Mouse (Mus musculus): ENCODE data around the gene Gpc6. TPM values are rescaled to one million over a fixed set of nuclear protein-coding genes. Genes with fewer than 3 reads are reported as not detected.

Gpc6 gene
- total RNA-seq, 2 experiments from 2014 or later, result 12.4 to 14.7 TPM

DNA sequence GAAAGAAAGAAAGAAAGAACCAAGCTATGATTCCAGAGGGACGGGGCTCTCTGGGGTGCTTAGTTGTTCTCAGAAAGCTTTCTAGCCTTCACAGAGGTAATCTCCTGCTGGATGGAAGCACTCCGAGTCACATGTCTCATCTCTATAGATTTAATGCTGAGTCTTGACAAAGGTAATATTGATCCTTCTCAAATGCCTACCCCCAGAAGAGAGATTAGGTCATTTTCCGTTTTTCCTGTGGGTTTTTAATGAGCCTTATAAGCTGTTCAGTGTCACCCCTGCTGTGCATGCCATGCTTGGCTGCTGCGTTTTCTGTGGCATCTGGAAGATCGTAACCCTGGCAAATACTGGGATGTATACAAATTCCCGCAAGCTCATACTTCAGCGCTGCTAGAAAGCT, 527.0 kb downstream of the Gpc6 start:
- DNase-seq, result no peak

DNA sequence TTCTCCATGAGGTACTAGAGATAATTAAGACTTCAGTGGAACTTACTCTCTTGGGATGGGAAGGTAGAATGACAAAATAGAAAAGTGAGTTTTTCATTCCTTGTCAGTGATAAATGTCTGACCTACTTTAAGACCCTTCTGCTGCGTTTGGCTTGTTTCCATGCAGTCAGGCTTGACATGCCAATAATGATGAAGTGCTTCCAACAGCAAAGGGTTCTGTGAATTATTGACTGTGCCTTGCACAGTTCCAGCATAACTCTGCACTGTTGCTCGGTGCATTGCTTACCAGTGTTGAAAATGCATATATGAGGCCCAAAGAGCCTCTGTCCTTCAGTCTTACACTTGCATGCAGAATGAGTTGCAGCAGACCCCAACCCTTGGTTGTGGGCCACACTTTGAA, 548.3 kb downstream of the Gpc6 start:
- DNase-seq, result no peak

DNA sequence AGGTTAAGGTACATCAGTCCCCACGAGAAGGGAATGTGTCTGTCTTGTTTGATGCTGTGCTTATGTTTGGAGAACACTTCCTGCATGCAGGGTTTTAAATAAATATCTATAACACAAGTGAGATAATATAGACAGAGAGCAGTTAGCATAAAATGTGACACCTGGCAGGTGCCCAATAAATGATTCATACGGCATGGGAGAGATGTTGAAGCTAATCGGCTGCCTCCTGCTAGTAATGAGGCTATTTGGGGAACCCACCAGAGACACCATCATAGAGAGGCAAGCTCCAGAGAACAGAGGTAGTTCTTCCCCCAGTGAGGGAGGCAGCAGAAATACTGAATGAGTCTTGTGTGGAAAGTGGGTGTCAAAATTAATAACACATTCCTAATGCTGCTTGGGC, 553.8 kb downstream of the Gpc6 start:
- DNase-seq, result peak in 1 of 2 experiments; percentile 2

DNA sequence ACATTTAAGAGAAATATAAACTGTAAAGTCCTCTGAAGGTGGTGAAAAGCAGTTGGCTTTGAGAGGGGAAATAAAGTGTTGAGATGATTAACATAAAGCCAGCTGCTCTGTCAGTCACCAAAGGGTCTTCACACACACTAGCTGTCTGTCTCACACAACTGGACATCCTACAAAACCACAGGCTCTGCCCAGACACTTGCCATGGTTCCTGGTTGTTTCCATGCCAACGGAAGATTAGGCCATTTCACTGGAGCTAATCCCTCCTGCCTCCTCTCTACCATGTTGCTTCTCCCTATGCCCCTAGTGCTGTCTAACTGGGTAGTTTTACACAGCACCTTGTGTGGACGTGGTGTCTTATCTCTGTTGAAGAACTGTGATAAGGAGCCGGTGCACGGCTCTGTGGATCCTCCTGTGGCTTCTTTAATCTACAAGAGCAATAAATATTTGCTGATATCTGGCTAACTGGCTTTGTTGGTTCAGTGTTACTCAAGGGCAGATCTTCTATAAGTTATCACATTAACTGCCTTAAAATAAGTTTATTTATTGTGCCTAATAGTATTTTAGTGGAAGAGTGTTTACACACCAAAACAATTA, 562.1 kb downstream of the Gpc6 start:
- no peak for DNase-seq

DNA sequence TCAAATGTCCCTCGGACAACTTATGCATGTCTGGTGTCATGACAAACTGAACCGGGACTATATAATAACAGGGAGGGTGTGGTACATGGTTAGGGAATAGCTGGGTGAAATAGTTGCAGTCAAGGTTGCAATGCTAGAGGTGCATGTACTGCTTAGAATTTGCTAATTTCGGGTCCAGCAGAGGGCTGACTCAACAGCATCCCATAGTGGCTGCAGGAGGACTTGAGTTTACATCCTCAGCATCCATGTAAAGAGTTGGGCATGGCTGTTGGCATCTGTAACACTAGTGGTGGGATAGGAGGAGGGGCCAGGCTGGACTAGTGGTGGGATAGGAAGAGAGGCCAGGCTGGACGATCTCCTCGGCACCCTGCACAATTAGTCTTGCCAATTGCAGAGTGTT, 565.4 kb downstream of the Gpc6 start:
- DNase-seq, result no peak

DNA sequence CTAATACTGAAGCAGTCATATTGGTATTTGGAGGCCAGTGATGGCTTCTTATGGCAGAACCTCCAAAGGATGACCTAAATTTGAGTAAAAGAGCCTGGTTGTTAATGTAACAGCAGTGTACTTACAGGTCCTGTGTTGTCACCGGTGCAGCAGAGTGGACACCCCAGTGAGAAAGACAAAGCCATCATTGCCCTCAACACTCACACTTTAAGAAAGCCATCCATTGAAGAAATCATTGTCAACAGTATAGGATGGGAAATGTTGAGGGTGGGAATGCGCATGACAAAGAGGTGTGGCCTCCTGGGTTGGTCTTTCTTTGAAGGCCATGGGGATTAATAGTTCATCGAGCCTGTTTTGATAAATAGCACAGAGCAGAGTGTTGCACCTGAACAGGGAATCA, 570.0 kb downstream of the Gpc6 start:
- no peak for DNase-seq

DNA sequence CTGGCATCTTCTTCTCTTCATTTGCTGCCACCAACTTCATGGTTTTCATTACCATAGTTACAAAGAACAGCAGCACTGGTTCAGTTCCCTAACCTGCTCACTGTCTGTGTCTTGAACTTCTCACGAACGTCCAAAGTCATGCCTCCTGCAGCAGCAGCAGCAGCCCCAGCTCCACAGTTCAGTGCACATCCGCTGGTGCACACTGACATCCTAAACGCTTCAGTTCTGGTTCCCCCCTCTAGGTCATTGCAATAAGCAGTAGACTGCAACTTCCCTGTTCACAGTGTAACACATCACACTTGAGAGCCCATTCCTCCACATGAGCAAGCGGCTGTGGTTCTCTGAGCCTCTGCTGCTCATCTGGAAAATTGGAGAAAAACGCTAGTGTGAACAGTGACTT, 573.7 kb downstream of the Gpc6 start:
- no peak for DNase-seq

DNA sequence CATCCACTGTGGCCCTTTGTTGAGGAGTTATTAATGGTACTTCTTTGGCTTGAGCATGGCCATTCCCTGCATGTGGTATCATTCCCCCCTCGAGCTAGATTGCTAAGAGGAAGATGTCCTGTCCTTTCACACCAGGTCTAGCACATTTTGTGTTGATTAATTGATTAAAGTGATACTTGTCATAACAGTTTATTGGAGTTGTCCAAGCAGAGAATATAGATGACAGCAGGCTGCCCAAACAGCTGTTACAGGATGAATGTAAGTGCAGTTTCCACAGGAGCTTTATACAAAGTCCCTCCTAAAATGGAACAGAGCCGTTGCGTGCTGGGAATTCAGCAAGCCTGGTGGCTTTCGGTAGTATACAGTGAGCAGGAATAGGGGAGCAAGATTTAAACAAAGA, 574.2 kb downstream of the Gpc6 start:
- DNase-seq, result no peak

DNA sequence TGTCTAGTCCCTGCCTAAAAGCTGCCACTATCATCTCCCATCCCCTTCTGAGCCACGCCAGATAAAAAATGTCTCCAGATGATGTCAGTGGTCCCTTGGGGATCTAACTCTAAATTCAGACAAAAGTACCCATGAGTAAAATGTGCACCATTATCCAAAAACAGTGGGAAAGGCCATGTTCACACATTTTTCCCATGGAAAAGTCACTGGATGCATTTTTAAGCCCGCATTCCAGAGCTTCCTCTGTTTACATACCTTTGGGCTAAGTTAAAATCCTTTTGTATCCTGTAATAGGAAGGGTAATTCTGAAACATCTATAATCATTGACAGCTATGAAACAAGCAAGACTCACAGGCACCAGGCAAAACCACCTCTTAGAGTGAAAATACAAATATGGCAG, 589.7 kb downstream of the Gpc6 start:
- DNase-seq, result no peak

DNA sequence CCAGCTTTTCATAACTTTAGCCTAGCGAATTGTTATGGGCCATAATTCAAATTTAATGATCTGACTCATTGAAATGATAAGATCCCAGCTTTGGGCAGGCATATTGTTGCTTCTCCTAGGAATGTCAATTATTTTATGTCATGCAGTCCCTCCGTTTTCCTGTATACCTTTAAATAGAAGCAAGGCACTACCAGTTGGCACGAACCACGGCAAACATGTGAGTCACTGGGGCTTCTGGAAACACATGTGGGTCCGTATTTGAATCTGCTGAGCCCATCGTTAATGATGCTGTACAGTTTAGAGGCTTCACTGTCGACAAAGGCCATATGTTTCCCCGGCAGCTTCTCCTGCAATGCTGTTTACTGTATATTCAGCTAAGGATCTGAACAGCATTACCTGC, 594.5 kb downstream of the Gpc6 start:
- DNase-seq, result peak; percentile 13 to 48

DNA sequence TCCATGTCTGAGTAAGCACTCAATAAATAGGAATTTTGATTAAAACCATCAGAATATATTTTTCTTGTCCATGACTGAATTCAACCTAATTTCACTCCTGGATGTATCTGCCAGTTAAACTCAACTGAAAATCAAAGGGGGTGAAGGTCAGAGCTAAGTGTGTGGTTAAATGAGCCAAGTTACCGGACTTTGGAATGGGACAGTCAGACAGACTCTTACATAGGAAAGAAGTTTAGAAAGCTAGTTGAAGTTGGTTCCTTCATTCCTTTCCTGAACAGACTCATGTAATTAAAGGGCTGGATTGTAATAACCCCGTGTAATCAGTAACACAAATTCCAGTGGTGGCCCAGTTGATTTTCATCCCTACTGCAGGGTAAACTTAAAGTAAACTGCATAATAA, 595.6 kb downstream of the Gpc6 start:
- no peak for DNase-seq

DNA sequence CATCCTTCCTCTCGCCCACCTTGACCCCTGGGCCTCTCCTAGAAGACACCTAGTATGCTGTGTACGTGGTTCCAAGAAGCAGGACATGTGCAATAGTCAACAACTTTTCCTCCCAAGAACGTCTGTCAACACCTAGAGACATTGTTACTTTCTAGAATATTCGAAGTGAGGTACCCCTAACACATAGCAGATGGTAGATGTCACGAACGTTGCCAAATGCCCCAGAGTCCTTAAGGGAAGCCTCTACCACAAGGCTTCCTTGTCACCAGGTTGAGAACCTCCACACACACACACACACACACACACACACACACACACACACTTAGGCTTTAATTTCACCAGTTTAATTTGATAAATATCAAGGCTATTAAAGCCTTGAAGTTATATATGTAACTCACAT, 600.0 kb downstream of the Gpc6 start:
- DNase-seq, result no peak

DNA sequence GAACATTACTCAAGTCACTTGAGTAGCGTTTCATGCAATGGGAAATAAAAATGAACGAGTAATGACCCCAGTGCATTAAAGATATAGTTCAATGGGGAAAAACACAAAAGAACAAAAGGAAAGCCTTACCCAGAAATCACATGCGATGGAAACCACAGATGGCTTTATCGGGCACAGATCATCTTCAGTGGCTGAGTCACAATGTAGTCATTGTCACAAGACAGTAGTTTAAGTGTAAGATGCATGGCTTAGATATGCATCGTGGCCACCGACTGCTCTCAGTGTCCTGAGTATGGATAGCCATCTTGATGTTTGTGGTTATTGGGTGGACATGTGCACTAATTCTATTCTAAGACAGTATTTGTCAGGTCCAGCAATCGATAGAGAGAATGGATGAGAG, 601.9 kb downstream of the Gpc6 start:
- DNase-seq, result no peak

DNA sequence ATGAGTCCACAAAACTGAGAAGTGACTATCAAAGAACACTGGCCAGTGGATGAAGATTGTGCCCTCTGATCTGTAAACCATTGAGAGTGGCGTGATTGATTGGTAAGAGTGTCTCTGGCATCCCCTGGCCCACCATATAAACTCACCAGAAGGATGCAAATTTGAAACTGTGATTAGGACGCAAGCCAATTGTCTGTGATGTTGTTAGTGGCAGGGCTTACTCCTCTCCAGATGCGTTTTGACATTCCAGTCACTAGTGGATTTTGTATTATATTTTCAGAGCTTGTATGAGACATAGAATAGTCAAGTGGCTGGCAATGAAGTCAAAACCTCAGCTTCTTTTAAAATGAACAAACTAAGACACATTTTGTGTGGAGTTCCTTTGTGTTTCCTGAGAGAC, 604.3 kb downstream of the Gpc6 start:
- DNase-seq, result no peak

DNA sequence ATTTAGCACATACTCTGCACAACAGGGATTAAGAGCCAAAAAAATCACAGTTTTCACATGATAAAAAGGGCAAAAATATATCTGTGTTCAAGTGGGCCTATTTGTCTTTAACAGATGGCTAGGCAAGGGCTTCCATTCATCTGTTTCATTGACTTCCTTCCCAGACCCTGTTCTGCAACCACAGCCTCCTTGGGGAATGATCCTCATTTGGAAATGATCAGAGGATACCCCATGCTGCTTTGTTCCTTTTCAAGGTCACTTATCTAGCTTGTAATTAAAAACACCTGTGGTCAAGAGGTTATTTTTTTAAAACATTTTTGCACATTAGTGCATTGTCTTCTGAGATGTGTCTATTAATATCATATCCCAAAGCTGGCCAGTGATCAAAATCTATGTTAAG, 627.7 kb downstream of the Gpc6 start:
- DNase-seq, result no peak

DNA sequence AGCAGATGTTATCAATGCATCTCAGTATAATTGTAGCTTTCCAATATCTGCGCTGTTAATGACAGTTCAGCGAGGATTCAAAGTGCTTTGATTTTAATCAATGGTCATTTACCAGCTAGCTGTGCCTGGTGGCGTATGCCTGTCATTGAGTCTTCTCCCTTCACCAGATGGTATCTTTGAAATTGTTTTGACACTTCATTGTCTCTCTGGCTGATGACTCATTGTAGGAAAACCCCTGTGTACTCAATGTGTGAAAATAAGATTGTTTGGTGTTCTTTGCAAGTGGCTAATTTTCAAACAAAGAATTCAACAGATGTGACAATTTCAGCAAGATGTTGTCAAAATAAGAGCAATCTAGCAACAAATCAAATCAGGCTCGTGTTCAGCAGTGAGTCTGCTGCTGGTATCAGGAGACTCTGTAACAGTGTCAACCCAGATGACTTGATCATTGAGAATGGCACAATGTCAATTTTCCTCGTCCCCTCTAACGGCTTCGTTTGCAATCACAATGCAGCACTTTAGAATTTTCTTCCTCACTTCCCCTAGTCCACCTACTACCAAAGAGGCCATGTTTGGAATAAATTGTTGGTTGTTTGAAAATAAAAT, 631.7 kb downstream of the Gpc6 start:
- no peak for DNase-seq

DNA sequence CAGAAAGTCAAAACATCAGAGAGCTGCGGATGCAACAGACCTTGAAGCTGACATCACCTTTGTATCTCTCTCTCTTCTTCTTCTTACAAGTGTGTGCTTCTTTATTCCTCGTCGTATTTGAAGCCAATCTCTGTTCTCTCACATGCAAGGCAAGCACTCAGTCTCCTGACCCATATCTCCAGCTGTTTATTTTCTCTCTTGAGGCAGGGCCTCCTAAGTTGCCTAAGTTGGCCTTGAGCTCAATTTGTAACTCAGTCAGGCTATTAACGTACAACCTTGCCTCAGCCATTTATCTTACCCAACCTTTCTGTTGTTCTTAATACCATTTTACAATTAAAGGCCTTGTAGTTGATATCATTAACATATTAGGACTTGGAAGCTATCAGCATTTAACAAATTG, 637.0 kb downstream of the Gpc6 start:
- DNase-seq, result peak in 1 of 2 experiments; percentile 11

DNA sequence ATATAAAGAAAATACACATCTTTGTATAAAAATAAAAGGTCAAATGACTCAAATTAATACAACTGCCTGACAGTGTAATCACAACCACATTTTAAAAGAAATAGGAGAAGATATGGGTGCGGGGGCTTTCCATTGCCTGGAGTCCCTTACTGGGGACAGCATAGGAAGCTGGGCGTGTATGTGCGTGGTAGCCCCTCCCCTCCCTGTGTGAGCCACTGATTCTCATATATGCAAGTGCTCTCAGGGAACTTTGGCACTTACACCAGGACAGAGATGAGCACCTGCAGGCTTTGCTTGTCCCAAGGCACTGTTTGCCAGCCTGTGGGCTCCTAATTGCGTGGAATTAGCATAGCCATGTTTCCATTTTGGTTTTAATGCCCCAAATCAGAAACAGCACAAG, 644.2 kb downstream of the Gpc6 start:
- no peak for DNase-seq

DNA sequence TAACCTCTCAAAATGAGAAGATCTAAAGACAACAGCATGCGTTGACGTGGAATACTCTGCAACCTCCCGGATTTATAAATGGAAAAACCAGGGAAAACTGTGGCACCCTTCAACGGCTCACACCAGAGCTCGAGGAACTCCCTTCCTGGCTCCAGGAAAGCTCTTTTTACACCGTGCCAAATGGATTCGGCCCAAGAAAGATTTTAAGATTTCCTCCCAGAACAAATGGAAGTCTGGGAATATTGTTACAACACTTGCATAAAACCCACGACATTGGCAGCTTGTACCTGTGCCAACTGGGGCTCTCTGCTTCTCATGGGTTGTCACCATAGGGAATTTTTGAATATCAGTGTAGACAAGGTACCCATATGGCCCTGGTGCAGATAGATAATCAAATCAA, 647.1 kb downstream of the Gpc6 start:
- peak in 1 of 2 experiments; percentile 7 for DNase-seq

DNA sequence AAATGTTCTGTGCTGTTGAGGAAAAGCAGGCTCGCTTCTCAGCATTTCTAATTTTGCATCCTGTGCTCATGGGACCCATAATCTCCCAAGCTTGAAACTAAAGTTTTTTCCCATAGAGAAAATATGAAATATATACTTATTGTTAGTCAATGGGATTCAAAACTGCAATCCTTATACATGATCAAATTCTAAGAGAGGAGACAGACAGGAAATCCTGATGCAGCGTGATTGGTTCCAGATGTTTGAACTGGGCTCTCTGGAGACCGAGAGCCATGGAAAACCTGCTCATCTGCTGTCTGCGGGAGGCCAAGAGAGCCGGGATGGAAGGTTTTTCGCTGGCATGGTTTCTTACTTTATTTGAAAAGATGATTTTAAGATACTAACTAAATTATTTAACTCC, 649.1 kb downstream of the Gpc6 start:
- no peak for DNase-seq

DNA sequence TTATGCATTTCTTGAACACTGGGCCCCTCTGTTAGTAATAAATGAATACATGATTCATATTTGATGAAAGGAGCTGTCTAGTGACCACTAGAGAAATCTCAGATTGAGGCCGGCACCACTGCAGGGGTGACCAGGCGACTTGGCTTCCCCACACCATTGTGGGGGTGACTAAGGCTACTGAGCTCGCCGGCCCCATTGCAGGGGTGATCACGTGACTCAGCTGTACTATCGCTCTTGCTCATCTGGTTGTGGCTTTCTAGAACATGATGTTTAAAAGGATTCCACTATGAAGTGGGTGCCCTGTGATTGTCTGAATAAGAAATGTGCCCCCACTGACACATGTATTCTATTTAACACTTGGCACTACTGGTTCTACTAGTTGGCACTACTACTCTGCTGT, 656.6 kb downstream of the Gpc6 start:
- no peak for DNase-seq

DNA sequence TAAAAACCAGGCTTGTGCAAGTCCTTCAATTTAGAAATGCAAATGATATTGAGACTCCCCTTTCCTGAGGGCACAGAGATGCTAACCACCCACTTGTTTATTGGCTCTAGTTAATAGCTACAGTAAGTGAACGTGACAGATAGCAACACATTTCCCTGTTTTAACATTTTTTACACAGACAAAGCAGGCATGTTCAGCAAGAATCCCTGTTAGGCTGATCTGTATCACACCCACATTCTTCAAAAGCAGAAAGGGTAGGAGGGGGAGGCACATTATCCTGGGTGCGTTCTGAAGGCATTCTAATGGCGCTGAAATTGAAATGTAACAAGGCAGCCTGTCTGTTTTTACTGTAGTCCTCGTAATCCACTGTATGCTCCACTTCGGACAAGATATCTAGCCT, 674.6 kb downstream of the Gpc6 start:
- DNase-seq, result no peak

DNA sequence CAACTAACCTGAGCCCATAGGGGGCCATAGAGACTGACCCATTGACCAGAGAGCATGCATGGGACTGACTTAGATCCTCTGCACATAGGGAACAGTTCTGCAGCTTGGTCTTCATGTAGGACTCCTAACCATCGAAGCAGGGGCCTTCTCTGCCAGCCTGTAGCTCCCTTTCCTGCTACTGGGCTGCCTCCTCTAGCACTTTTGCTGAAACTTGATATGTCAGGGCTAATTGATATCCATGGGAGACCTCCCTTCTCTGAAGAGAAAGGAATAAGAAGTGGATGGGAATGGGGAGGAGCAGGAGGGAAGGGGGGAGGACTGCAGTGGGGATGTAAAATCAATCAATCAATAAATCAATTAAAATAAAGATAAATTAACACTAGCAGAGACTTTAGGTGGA, 678.7 kb downstream of the Gpc6 start:
- DNase-seq, result no peak

DNA sequence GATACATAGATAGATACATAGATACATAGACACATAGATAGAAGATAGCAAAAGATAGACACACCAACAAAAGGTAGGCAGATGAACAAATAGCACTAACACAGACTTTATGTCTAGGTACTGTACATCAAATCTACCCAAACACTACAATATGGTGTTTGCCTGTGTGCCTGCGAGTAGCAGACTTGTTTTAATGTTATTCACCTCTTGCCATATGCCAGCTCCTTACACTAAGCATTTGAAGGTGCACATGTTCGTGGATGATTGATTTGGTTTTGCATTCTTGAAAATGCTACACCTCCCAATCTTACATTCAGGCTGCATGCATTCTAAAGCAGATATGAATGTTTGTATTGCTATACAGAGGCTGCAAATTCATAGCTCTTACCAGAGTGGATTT, 680.6 kb downstream of the Gpc6 start:
- DNase-seq, result no peak

DNA sequence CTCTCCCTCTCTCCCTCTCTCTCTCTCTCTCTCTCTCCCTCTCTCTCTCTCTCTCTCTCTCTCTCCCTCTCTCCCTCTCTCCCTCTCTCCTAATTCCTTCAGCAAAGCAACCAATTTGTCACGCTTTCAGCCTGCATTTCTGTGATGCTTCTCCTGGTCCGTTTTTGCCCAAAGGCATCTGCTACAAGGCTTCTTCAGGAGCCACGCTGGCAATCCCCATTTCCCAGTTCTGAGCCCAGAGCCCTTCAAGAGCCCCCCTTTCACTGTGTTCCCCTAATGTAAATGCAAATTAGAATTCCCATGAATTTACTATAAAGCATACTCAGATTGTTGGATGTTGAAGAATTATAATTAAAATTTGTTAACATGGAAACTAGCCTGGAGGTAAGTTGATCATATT, 686.0 kb downstream of the Gpc6 start:
- no peak for DNase-seq
